Mouse (Mus musculus) midbrain, embryonic 16.5 days (tissue): ENCODE results near the gene Zbtb42. TPM values are rescaled to one million over a fixed set of nuclear protein-coding genes. Genes with fewer than 3 reads are reported as not detected.

Source experiments
- ATAC-seq: fragments of 200-750 bp; cut with Nextera tagmentation; 2 replicates; pipeline ENCODE4 v1.8.0; 2017; ENCODE audit warnings: moderate TSS enrichment
- H3K27ac ChIP-seq: fragments of 300-500 bp; sonication (generic); 2 replicates; pipeline ENCODE4 v1.5.1; 2014; ENCODE audit warnings: mild to moderate bottlenecking, low read length, mixed read lengths
- H3K27me3 ChIP-seq: fragments of 300-500 bp; sonication (generic); 2 replicates; pipeline ENCODE4 v1.6.1; 2014; ENCODE audit warnings: low read depth, low read length, mixed read lengths; ENCODE audit not compliant: control insufficient read depth, insufficient read depth
- H3K36me3 ChIP-seq: fragments of 300-500 bp; sonication (generic); 2 replicates; pipeline ENCODE4 v1.6.1; 2014; ENCODE audit warnings: mild to moderate bottlenecking, low read length, moderate library complexity, mixed read lengths; ENCODE audit not compliant: control insufficient read depth, insufficient read depth
- H3K4me1 ChIP-seq: fragments of 300-500 bp; sonication (generic); 2 replicates; pipeline ENCODE4 v1.6.1; 2014; ENCODE audit warnings: mild to moderate bottlenecking, low read length, mixed read lengths; ENCODE audit not compliant: control insufficient read depth, insufficient read depth
- H3K4me2 ChIP-seq: fragments of 300-500 bp; sonication (generic); 2 replicates; pipeline ENCODE4 v1.6.1; 2014; ENCODE audit warnings: mild to moderate bottlenecking, low read length, mixed read lengths
- H3K4me3 ChIP-seq: fragments of 300-500 bp; sonication (generic); 2 replicates; pipeline ENCODE4 v1.5.1; 2014; ENCODE audit warnings: low read depth, mild to moderate bottlenecking, low read length, moderate library complexity, mixed read lengths
- H3K9ac ChIP-seq: fragments of 300-500 bp; sonication (generic); 2 replicates; pipeline ENCODE4 v1.6.1; 2014; ENCODE audit warnings: low read depth, low read length, mixed read lengths
- H3K9me3 ChIP-seq: fragments of 300-500 bp; sonication (generic); replicated peaks from 2 replicates; pipeline ENCODE4 v1.6.1; 2014; ENCODE audit warnings: mild to moderate bottlenecking, low read length, mixed read lengths; ENCODE audit not compliant: control insufficient read depth, poor library complexity, severe bottlenecking
- WGBS: fragments of 180-500 bp; shearing (Covaris S2); extraction: QIAGEN DNeasy Blood & Tissue Kit; methylation state at CpG from one replicate; pipeline ENCODE4 v1.1.7; 2014; 5-methylcytosine and 5-hydroxymethylcytosine counted together
- polyA plus RNA-seq: library from polyadenylated mRNA; unstranded; fragments of >200 nt; fragmentation: Nextera tagmentation; extraction: Ambion mirVana; gene quantifications from 2 replicates; pipeline ENCODE4 v1.2.1, GENCODE M21; 2015

Gene Zbtb42
- polyA plus RNA-seq, 1 experiment from 2014 or later = 0.73 TPM

- H3K4me3 ChIP-seq = no peak overlapping the region
- WGBS = 26% methylated on average over 7 of the region's 7 CpGs
- H3K27me3 ChIP-seq = no peaks in the 10 kb centered on the region
- H3K27ac ChIP-seq = no peak overlapping the region
- no peak overlapping the region for H3K4me2 ChIP-seq
- H3K9me3 ChIP-seq = no peaks in the 10 kb centered on the region
- H3K36me3 ChIP-seq = no peaks in the 10 kb centered on the region
- no peak for ATAC-seq
- H3K4me1 ChIP-seq = peaks cover 2% of the 10 kb centered on the region; the same call in 1 of the 2 replicates
- H3K9ac ChIP-seq = no peak overlapping the region
Measured at GRCm38 (mm10) chr12:112717140-112717539, 38.5 kb downstream of the Zbtb42 start.

GRCm38 (mm10) chr12:112718995-112719394 lies 40.4 kb downstream of the Zbtb42 start:
- no peak for ATAC-seq
- H3K4me3 ChIP-seq = no peak overlapping the region
- no peaks in the 10 kb centered on the region for H3K9me3 ChIP-seq
- H3K4me2 ChIP-seq = no peak overlapping the region
- no peak overlapping the region for H3K9ac ChIP-seq
- H3K27me3 ChIP-seq = no peaks in the 10 kb centered on the region
- 76% methylated on average over 5 of the region's 5 CpGs for WGBS
- H3K36me3 ChIP-seq = no peaks in the 10 kb centered on the region
- no peak overlapping the region for H3K27ac ChIP-seq
- peaks cover 11% of the 10 kb centered on the region for H3K4me1 ChIP-seq

GRCm38 (mm10) chr12:112720216-112720615 lies 41.6 kb downstream of the Zbtb42 start, which contains the start of gene Cep170b:
Gene Cep170b, plus strand, starts transcription at chr12:112720455.
- H3K4me3 ChIP-seq = peak within 1 kb of the TSS; percentile 86
- H3K9ac ChIP-seq = peak within 1 kb of the TSS; percentile 94
- H3K4me2 ChIP-seq = peak within 1 kb of the TSS; percentile 69
- ATAC-seq = no peak
- no peaks in the 10 kb centered on the region for H3K9me3 ChIP-seq
- 74% methylated on average over 6 of the region's 6 CpGs for WGBS
- peaks cover 16% of the 10 kb centered on the region for H3K4me1 ChIP-seq
- H3K27ac ChIP-seq = no peak within 1 kb of the TSS
- H3K27me3 ChIP-seq = no peaks in the 10 kb centered on the region
- no peaks in the 10 kb centered on the region for H3K36me3 ChIP-seq

- Histone ChIP-seq H3K9me3 (no peaks in the 10 kb centered on the region), H3K27me3 (no peaks in the 10 kb centered on the region), H3K27ac (no peak overlapping the region), H3K9ac (peak overlapping the region; percentile 94), H3K36me3 (no peaks in the 10 kb centered on the region), H3K4me3 (peak overlapping the region; percentile 86), H3K4me2 (peak overlapping the region; percentile 69), H3K4me1 (peaks cover 16% of the 10 kb centered on the region)
- no peak for ATAC-seq
- WGBS = 36% methylated on average over 12 of the region's 12 CpGs
Measured at GRCm38 (mm10) chr12:112720890-112721423, 42.3 kb downstream of the Zbtb42 start.

GRCm38 (mm10) chr12:112721424-112722239 lies 43.0 kb downstream of the Zbtb42 start:
- WGBS = 2% methylated on average over 55 of the region's 69 CpGs
- Histone ChIP-seq H3K9ac (peak overlapping the region; percentile 94), H3K27ac (peak overlapping the region; percentile 53)

GRCm38 (mm10) chr12:112722240-112723027 lies 43.8 kb downstream of the Zbtb42 start:
- ATAC-seq = peak; percentile 68
- peaks cover 17% of the 10 kb centered on the region for H3K4me1 ChIP-seq
- no peaks in the 10 kb centered on the region for H3K36me3 ChIP-seq
- no peaks in the 10 kb centered on the region for H3K9me3 ChIP-seq
- H3K4me2 ChIP-seq = peak overlapping the region; percentile 69
- H3K9ac ChIP-seq = peak overlapping the region; percentile 94
- under 1% methylated on average over 44 of the region's 75 CpGs for WGBS
- peak overlapping the region; percentile 53 for H3K27ac ChIP-seq
- peak overlapping the region; percentile 86 for H3K4me3 ChIP-seq
- H3K27me3 ChIP-seq = no peaks in the 10 kb centered on the region

More at GRCm38 (mm10) chr12:112721424-112722239, 43.0 kb downstream of the Zbtb42 start:
- peak; percentile 57 for ATAC-seq
- no peaks in the 10 kb centered on the region for H3K36me3 ChIP-seq
- peak overlapping the region; percentile 86 for H3K4me3 ChIP-seq
- peak overlapping the region; percentile 69 for H3K4me2 ChIP-seq
- H3K4me1 ChIP-seq = peaks cover 16% of the 10 kb centered on the region
- no peaks in the 10 kb centered on the region for H3K27me3 ChIP-seq
- no peaks in the 10 kb centered on the region for H3K9me3 ChIP-seq

GRCm38 (mm10) chr12:112723028-112723330 lies 44.4 kb downstream of the Zbtb42 start:
- Histone ChIP-seq H3K27me3 (no peaks in the 10 kb centered on the region), H3K27ac (peak overlapping the region; percentile 53; the same call in 1 of the 2 replicates), H3K4me1 (peaks cover 20% of the 10 kb centered on the region), H3K9me3 (no peaks in the 10 kb centered on the region), H3K4me2 (peak overlapping the region; percentile 69), H3K9ac (peak overlapping the region; percentile 94), H3K36me3 (no peaks in the 10 kb centered on the region), H3K4me3 (peak overlapping the region; percentile 86)
- WGBS = 16% methylated on average over 5 of the region's 5 CpGs
- ATAC-seq = peak; percentile 29

- no peaks in the 10 kb centered on the region for H3K27me3 ChIP-seq
- peak overlapping the region; percentile 86 for H3K4me3 ChIP-seq
- H3K9ac ChIP-seq = peak overlapping the region; percentile 94; the same call in 1 of the 2 replicates
- 90% methylated on average over 6 of the region's 6 CpGs for WGBS
- peaks cover 20% of the 10 kb centered on the region for H3K4me1 ChIP-seq
- no peaks in the 10 kb centered on the region for H3K36me3 ChIP-seq
- ATAC-seq = no peak
- no peaks in the 10 kb centered on the region for H3K9me3 ChIP-seq
- no peak overlapping the region for H3K27ac ChIP-seq
- H3K4me2 ChIP-seq = peak overlapping the region; percentile 69
Measured at GRCm38 (mm10) chr12:112723445-112723844, 44.8 kb downstream of the Zbtb42 start.
